Mouse (Mus musculus) forebrain, embryonic 15.5 days (tissue): ENCODE measurements around the gene Natd1. TPM values are rescaled to one million over a fixed set of nuclear protein-coding genes. Genes with fewer than 3 reads are reported as not detected.
"Not testable (repeated sequence)": the region's sequence is repeated elsewhere in the genome, so short reads cannot be mapped to it uniquely, and the experiment has no call there.

ENCODE experiments used
- ATAC-seq: fragments of 200-750 bp; cut with Nextera tagmentation; replicated peaks from 2 replicates; pipeline ENCODE4 v1.8.0; 2017; ENCODE audit warnings: mild to moderate bottlenecking, moderate TSS enrichment, moderate library complexity
- H3K27ac ChIP-seq: fragments of 300-500 bp; sonication (generic); replicated peaks from 2 replicates; pipeline ENCODE4 v1.5.1; 2015; ENCODE audit warnings: mild to moderate bottlenecking, inconsistent platforms
- H3K27me3 ChIP-seq: fragments of 300-500 bp; sonication (generic); 2 replicates; pipeline ENCODE4 v1.6.1; 2015; ENCODE audit warnings: inconsistent platforms
- H3K36me3 ChIP-seq: fragments of 300-500 bp; sonication (generic); 2 replicates; pipeline ENCODE4 v1.6.1; 2015; ENCODE audit warnings: mild to moderate bottlenecking, inconsistent platforms
- H3K4me1 ChIP-seq: fragments of 300-500 bp; sonication (generic); 2 replicates; pipeline ENCODE4 v1.6.1; 2015; ENCODE audit warnings: inconsistent platforms
- H3K4me2 ChIP-seq: fragments of 300-500 bp; sonication (generic); replicated peaks from 2 replicates; pipeline ENCODE4 v1.6.1; 2015; ENCODE audit warnings: mild to moderate bottlenecking, inconsistent platforms
- H3K4me3 ChIP-seq: fragments of 300-500 bp; sonication (generic); 2 replicates; pipeline ENCODE4 v1.5.1; 2015; ENCODE audit warnings: mild to moderate bottlenecking, inconsistent platforms
- H3K9ac ChIP-seq: fragments of 300-500 bp; sonication (generic); replicated peaks from 2 replicates; pipeline ENCODE4 v1.6.1; 2015; ENCODE audit warnings: mild to moderate bottlenecking, inconsistent platforms
- H3K9me3 ChIP-seq: fragments of 300-500 bp; sonication (generic); 2 replicates; pipeline ENCODE4 v1.6.1; 2016; ENCODE audit warnings: inconsistent platforms
- WGBS: fragments of 180-500 bp; shearing (Covaris S2); methylation state at CpG from one replicate; pipeline ENCODE4 v1.1.7; 2015; ENCODE audit warnings: mixed read lengths; 5-methylcytosine and 5-hydroxymethylcytosine counted together
- polyA plus RNA-seq: library from polyadenylated mRNA; unstranded; fragments of >200 nt; fragmentation: Nextera tagmentation; extraction: Ambion mirVana; gene quantifications from 2 replicates; pipeline ENCODE4 v1.2.1, GENCODE M21; 2015

Natd1 gene
- polyA plus RNA-seq, 1 experiment from 2014 or later, result 34.5 TPM

DNA sequence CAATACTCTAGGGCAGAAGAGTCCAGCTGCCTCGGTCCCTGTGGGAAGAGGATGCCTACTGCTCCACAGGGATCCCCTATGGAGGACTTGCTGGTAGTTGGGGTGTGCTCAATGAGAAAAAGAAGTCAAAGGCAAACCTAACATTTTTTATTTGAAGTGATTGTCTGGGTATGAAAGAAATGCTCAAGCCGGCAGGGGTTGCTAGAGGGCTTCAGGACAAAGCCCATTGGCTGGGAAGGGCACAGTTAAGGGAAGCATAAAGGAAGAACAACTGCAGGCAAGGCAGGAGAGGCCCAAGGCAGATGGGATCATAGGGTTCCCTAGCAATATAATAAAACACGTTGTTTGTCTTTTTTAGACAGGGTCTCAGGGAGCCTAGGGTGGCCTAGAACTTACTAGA lies 6.5 kb downstream of the Natd1 start:
- Histone ChIP-seq H3K4me2 (no peak overlapping the region), H3K4me1 (peaks cover 20% of the 10 kb centered on the region), H3K9ac (no peak overlapping the region), H3K27ac (no peak overlapping the region), H3K27me3 (no peaks in the 10 kb centered on the region), H3K9me3 (no peaks in the 10 kb centered on the region), H3K4me3 (no peak overlapping the region), H3K36me3 (peaks cover 26% of the 10 kb centered on the region)
- 54% methylated on average over 3 of the region's 3 CpGs for WGBS
- ATAC-seq, result no peak

DNA sequence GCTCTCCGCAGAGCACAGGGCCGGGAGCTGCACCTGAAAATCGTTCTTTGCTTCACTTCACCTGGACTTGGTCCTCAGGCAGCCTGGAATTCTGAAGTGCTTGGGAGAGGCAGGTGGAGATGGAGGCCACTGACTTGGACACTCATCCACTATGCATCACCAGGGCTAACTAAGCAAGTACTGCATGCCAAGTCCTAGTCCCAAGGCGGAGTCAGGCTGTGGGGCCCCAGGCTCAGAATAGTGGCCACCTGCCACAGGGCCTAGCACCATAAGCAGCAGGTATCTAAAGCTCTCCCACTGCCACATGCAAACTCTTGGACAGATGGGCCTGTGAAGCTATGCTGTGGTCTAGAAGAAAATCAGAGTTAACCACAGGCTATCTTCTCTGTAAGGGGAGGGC lies 8.1 kb downstream of the Natd1 start:
- H3K4me3 ChIP-seq, result no peak overlapping the region
- no peaks in the 10 kb centered on the region for H3K9me3 ChIP-seq
- H3K27ac ChIP-seq, result no peak overlapping the region
- no peaks in the 10 kb centered on the region for H3K27me3 ChIP-seq
- ATAC-seq, result no peak
- H3K4me1 ChIP-seq, result peaks cover 4% of the 10 kb centered on the region
- no peak overlapping the region for H3K4me2 ChIP-seq
- 91% methylated on average over 4 of the region's 4 CpGs for WGBS
- H3K36me3 ChIP-seq, result peaks cover 31% of the 10 kb centered on the region
- H3K9ac ChIP-seq, result no peak overlapping the region

DNA sequence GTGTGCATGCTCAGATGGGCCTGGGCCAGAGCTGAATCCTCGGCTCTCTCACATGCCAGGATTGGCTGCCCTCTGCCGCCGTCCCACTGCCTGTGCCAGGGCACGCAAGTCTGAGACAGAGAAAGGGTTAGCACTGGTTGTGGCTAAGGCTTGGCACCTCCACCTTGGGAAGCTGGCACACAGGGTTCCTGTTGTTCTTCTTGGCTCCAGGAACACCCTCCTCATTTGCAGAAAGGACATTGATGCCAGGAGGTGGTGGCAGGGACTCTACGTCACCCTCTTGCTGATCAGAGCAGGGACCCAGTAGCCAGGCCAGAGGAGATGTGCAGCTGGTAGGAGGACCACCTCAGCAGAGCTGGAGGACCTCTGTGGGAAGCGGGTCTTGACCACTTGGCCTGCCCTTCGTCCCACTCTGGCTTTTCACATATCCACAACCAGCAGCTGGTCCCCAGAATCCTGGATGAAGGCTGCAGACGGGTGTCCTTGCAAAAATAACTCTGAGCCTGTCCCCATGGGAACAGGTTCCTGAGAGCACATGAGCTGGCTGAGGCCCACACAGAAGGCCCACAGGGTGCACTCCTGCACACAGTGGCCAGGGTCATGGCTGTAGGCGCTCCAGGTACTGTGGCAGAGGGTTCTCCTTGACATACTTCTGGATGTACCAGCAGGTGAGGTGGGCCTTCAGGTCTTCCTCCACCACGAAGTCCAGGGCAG lies 9.0 kb downstream of the Natd1 start:
- no peak for ATAC-seq
- Histone ChIP-seq H3K4me1 (no peaks in the 10 kb centered on the region), H3K36me3 (peaks cover 31% of the 10 kb centered on the region), H3K27me3 (no peaks in the 10 kb centered on the region), H3K9me3 (no peaks in the 10 kb centered on the region), H3K4me2 (no peak overlapping the region), H3K27ac (no peak overlapping the region), H3K4me3 (no peak overlapping the region), H3K9ac (no peak overlapping the region)
- WGBS, result 88% methylated on average over 10 of the region's 10 CpGs

DNA sequence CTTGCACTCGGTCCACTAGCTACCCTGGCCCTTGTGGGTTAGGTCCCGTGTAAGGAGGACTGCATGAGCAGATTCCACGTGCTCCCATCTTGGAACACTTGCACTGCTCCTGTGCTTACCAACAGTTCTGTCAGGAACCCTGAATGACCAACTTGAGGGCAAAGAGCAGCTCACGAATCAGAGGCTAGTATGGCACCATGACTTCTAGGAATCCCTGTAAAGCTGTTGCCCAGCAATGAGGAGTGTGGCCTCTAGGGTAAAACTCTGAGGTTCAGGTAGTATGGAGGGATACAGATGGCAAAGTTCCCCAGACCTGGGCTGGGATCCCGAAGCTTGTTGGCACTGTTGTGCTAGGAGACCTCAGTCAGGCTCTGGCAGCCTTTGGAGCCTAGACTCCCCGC lies 10.9 kb downstream of the Natd1 start:
- 86% methylated on average over 6 of the region's 6 CpGs for WGBS
- Histone ChIP-seq H3K27ac (no peak overlapping the region), H3K4me2 (no peak overlapping the region), H3K27me3 (no peaks in the 10 kb centered on the region), H3K36me3 (peaks cover 31% of the 10 kb centered on the region), H3K4me3 (no peak overlapping the region), H3K4me1 (no peaks in the 10 kb centered on the region), H3K9ac (no peak overlapping the region), H3K9me3 (no peaks in the 10 kb centered on the region)
- no peak for ATAC-seq

DNA sequence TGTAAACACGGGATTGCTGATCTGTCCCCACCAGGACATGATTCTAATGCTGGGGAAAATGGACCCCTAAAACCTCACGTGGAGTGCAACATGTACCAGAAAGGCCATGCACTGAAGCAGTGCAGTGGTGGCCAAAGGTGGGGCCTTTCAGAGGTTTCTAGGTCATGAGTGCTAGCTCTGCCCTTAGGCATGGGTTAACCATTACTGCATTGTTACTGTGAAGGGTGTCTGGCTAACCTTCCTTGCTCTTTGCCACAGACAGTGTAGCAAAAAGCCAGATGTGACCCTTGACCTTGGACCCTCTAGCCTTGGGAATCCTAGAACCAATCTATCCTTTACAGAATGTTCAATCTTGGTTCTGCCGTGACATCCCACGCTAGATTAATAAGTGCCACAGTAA lies 12.1 kb downstream of the Natd1 start:
- H3K4me2 ChIP-seq, result no peak overlapping the region

DNA sequence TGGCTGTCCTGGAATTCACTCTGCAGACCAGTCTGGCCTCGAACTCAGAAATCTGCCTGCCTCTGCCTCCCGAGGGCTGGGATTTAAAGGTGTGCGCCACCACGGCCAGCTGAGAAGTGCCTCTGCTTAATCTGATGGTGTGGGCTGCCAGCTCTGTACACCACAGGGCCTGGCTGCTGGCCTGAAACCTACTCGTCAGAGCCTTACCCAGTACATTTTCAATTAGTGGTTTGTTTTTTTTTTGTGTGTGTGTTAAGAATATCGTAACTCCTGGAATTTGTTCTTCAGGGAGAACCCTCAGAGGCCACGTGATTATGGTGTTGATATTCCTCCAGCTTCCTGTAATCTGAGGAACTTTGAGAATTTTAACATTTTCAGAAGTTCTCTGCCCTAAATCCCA lies 12.5 kb downstream of the Natd1 start:
- no peak overlapping the region for H3K27ac ChIP-seq
- WGBS, result 83% methylated on average over 7 of the region's 7 CpGs
- ATAC-seq, result no peak

More for the DNA sequence above, 12.1 kb downstream of the Natd1 start:
- Histone ChIP-seq H3K9ac (no peak overlapping the region), H3K36me3 (peaks cover 31% of the 10 kb centered on the region), H3K27me3 (no peaks in the 10 kb centered on the region), H3K9me3 (no peaks in the 10 kb centered on the region), H3K4me1 (no peaks in the 10 kb centered on the region), H3K27ac (no peak overlapping the region), H3K4me3 (no peak overlapping the region)
- 89% methylated on average over 4 of the region's 4 CpGs for WGBS
- no peak for ATAC-seq

DNA sequence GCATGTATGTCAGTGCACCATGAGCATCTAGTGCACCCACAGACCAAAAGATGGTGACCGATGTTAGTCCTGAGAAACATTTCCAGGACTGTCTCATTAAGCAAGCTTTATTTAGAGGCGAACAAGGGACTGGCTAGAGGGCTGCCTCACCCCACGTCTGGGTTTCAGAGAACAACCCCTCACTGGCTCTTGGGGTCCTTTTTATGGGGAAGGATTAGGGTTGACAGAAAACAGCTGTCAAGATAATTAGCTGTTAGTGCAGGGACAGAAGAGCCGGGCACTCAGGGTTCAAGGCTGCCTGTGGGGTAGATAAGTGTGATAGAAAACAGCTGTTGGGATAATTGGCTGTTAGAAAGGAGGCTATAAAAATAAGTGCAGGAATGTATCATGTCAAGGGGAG lies 18.6 kb downstream of the Natd1 start:
- Histone ChIP-seq H3K27ac (no peak overlapping the region), H3K4me1 (no peaks in the 10 kb centered on the region), H3K27me3 (no peaks in the 10 kb centered on the region), H3K9ac (no peak overlapping the region), H3K36me3 (no peaks in the 10 kb centered on the region), H3K9me3 (no peaks in the 10 kb centered on the region), H3K4me3 (no peak overlapping the region), H3K4me2 (no peak overlapping the region)
- 13% methylated on average over 4 of the region's 4 CpGs for WGBS
- ATAC-seq, result no peak

More for the DNA sequence above, 12.5 kb downstream of the Natd1 start:
- Histone ChIP-seq H3K4me1 (no peaks in the 10 kb centered on the region), H3K9me3 (no peaks in the 10 kb centered on the region), H3K4me3 (no peak overlapping the region), H3K9ac (no peak overlapping the region), H3K27me3 (no peaks in the 10 kb centered on the region), H3K36me3 (peaks cover 31% of the 10 kb centered on the region), H3K4me2 (no peak overlapping the region)

DNA sequence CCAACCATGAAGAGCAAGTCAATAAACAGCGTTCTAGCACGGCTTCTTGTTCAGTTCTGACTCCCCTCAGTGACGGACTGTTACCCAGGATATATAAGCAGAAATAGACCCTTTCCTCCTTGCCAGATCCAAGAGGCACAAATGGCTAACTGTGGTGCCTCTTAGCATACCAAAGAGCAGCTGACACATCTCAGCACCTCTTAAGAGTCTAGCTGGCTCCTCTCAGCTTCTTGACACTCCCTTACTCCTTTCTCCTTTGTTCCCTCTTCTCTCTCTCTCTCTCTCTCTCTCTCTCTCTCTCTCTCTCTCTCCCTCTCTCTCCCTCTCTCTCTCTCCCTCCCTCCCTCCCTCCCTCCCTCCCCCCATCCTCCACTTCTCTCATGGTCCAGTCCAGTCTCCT lies 23.8 kb downstream of the Natd1 start:
- no peak overlapping the region for H3K27ac ChIP-seq
- H3K27me3 ChIP-seq, result no peaks in the 10 kb centered on the region
- no peak for ATAC-seq
- no peak overlapping the region for H3K4me3 ChIP-seq
- no peaks in the 10 kb centered on the region for H3K9me3 ChIP-seq
- H3K4me1 ChIP-seq, result no peaks in the 10 kb centered on the region
- H3K9ac ChIP-seq, result no peak overlapping the region
- H3K36me3 ChIP-seq, result no peaks in the 10 kb centered on the region
- no peak overlapping the region for H3K4me2 ChIP-seq
- WGBS, result 69% methylated on average over 3 of the region's 3 CpGs

DNA sequence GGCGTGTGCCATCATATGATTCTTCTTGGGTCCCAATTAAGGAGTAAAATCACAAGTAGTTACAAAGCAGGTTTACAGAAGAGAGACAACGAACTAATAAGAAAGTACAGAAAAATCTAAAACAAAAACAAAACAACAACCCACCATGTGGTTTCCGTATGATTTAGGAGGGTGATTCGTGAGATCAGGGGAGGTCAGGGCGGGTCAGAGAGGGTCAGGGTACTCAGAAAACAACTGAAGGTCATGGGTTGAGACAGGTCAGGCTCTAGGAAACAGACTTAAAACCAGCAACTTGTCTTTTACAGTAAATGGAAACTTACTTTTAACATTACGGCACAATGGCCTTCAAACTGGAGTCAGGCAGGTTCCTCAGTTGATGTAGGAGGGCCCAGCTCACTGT lies 24.3 kb downstream of the Natd1 start:
- no peak overlapping the region for H3K9ac ChIP-seq
- no peak overlapping the region for H3K4me3 ChIP-seq
- H3K27ac ChIP-seq, result no peak overlapping the region
- H3K36me3 ChIP-seq, result no peaks in the 10 kb centered on the region
- H3K4me2 ChIP-seq, result no peak overlapping the region
- no peaks in the 10 kb centered on the region for H3K27me3 ChIP-seq
- 74% methylated on average over 6 of the region's 6 CpGs for WGBS
- H3K4me1 ChIP-seq, result no peaks in the 10 kb centered on the region
- no peak for ATAC-seq
- H3K9me3 ChIP-seq, result no peaks in the 10 kb centered on the region

DNA sequence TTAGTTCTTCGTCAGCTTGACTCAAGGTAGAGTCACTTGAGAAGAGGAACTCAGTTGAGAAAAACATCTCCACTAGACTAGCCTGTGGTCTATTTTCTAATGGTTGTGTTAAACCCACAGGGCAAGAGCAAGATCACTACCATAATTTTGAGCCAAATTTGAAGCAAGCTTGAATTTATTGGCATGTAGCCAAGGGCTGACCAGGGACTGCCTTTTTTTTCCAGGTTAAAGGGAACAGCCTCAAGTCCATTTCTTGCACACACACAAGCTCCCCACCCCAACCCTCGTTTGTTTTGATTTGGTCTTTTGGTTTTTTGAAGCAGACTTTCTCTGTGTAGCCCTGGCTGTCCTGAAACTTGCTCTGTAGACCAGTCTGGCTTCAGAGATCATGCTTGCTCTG lies 24.7 kb downstream of the Natd1 start:
- no peaks in the 10 kb centered on the region for H3K9me3 ChIP-seq
- H3K36me3 ChIP-seq, result no peaks in the 10 kb centered on the region
- H3K27ac ChIP-seq, result no peak overlapping the region
- ATAC-seq, result no peak
- H3K4me2 ChIP-seq, result no peak overlapping the region
- H3K4me1 ChIP-seq, result no peaks in the 10 kb centered on the region
- no peaks in the 10 kb centered on the region for H3K27me3 ChIP-seq
- H3K9ac ChIP-seq, result no peak overlapping the region
- H3K4me3 ChIP-seq, result no peak overlapping the region
- 67% methylated on average over 2 of the region's 2 CpGs for WGBS

DNA sequence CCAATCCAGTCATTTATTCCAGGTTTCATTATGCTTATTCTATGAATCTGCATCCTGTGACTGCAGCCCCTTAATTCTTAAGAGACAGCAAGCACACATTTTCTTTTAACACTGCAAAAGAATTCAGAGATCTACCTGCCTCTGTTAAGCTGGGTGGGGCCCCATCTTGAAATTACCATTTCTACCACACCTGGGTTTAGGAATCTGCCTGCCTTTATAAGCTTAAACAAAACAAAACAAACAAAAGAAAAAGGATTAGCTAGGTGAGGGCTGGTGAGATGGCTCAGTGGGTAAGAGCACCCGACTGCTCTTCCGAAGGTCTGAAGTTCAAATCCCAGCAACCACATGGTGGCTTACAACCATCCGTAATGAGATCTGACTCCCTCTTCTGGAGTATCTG lies 27.6 kb downstream of the Natd1 start:
- 81% methylated on average over 3 of the region's 3 CpGs for WGBS
- ATAC-seq, H3K4me3 ChIP-seq, H3K4me1 ChIP-seq, H3K27me3 ChIP-seq, H3K27ac ChIP-seq, H3K9ac ChIP-seq, H3K9me3 ChIP-seq, H3K36me3 ChIP-seq, H3K4me2 ChIP-seq: not testable (repeated sequence)

DNA sequence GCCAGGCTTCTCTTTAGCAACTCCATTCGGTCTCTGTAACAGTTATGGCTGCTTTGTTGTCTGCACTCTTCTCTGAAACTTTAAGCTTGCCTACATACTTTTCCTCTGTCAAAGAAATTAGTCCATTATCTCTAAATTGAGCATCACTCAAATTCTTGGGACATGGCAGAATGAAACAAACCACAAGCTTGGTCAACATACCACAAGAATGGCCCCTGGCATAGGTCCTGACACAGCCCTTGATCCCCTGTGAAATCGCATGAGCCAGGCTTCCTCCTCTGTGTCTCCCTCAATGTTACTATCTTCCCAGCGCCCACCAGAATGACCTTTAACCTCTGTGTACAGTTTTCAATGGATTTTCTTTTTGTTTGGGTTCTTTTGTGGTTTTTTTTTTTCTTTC lies 32.2 kb downstream of the Natd1 start:
- no peak overlapping the region for H3K4me3 ChIP-seq
- 81% methylated on average over 3 of the region's 3 CpGs for WGBS
- no peaks in the 10 kb centered on the region for H3K9me3 ChIP-seq
- H3K27ac ChIP-seq, result no peak overlapping the region
- H3K4me2 ChIP-seq, result no peak overlapping the region
- H3K27me3 ChIP-seq, result no peaks in the 10 kb centered on the region
- peaks cover 13% of the 10 kb centered on the region for H3K4me1 ChIP-seq
- no peaks in the 10 kb centered on the region for H3K36me3 ChIP-seq
- H3K9ac ChIP-seq, result no peak overlapping the region
- ATAC-seq, result no peak

DNA sequence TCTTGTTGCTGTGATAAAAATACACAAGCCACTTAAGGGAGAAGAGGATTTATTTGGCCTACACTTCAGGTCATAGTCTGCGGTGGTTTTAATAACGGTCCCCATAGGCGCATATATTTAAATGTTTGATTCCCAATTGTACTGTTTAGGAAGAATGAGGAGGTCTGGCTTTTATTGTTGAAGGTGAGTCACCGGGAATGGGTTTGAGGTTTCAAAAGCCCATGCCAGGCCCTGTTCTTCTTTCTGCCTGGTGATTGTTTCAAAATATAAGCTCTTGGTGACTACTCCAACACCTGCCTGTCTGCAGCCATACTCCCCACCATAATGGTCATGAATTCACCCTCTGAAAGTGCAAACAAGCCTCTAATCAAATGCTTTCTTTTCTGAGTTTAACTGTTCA lies 34.0 kb downstream of the Natd1 start:
- no peak for ATAC-seq
- Histone ChIP-seq H3K36me3 (no peaks in the 10 kb centered on the region), H3K4me3 (no peak overlapping the region), H3K27ac (no peak overlapping the region), H3K27me3 (no peaks in the 10 kb centered on the region), H3K4me2 (no peak overlapping the region), H3K4me1 (peaks cover 31% of the 10 kb centered on the region), H3K9me3 (no peaks in the 10 kb centered on the region), H3K9ac (no peak overlapping the region)
- WGBS, result 89% methylated on average over 4 of the region's 4 CpGs
